Mouse (Mus musculus): ENCODE data around the gene Ifitm1.
"Not testable (repeated sequence)": the region's sequence is repeated elsewhere in the genome, so short reads cannot be mapped to it uniquely, and the experiment has no call there.

Ifitm1 gene

DNA sequence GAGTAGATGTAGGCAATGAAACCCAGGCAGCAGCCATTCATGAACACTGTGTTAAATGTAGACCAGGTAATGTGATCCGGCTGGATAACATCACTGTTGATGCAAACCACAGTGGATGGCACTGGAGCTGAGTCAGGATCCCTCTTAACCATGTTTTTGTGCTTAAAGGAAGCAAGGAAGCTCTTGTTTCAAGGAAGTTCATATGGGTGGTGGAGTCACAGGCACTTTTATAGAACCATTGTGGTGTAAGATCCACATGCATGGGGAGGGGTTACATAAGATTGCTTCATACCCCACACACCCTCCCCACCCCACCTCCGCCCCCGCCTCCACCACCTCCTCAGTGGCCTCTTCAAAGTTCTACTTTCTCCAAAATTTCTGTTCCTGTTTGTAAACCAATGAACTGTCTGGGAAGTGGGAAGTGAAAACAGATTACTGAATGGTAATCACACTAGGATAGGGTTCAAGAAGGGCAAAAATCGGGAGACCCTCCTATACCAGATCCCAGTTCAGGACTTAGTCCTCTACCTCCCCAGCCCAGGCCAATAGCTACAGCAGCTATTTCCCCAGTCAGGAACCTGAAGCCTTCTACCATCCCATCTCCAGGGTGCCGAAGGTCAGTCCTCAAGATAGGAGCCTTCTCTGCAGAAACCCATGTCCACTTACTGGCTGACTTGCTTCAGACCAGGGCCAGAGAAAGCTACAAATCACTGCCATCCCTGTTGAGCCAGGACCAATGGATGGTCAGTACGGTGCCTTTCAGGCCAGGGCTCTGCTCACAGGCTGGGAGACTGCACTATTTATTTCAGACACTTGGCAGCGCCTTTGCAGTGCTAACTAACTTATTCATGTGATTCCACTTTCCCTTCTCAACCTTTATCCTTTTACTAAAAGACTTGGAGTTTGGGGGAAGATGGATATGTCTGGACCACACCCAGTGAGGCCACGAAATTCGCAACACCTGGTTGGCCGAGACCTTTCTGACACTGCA is 50.0 kb downstream of the Ifitm1 start:
- DNase-seq (ENCODE audit: low spot score): no peak

DNA sequence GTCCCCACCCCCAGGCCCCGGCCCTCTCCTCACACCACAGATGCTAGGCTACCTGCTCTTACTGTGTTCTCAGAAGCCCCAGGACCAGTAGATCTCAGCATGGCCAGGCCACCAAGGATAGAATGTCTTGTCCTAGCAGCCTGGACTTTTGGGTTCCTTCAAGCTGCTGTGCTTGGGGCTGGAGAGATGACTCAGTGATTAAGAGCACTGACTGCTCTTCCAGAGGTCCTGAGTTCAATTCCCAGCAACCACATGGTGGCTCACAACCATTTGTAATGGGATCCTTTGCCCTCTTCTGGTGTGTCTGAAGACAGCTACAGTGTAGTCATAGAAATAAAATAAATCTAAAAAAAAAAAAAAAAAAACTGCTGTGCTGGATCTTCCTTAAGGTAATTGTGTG is 50.8 kb downstream of the Ifitm1 start, which contains the start of gene Ifitm6:
Gene Ifitm6 (minus strand): TSS at position 101 of the 400 bp plus-strand sequence.
- DNase-seq (ENCODE audit: low spot score): not testable (repeated sequence)

DNA sequence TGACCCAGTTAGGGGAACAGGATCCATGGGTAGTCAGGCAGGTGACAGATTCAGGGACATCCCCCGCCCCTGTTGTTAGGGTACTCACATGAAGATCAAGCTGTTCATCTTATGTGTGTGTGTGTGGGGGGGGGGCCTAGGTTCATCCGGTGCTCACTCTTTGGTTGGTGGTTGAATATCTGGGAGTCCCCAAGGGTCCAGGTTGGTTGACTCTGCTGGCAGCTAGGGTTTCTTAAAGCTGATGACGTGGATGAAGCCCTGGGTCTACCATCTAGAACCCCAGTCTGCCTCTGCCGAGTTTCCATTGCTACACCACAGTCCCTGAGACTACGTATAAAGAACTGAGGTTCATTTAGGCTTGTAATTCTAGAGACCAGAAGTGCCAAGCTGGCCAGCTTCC is 52.0 kb downstream of the Ifitm1 start:
- no peak for DNase-seq (ENCODE audit: low spot score)
